Mouse (Mus musculus) bone marrow, adult 2 months (tissue): ENCODE data around the gene Tjp1. TPM values are rescaled to one million over a fixed set of nuclear protein-coding genes. Genes with fewer than 3 reads are reported as not detected.
A peak's percentile ranks its signal among the peaks of the same experiment; 100 is the strongest.

Experiments
- H3K27ac ChIP-seq: fragments of 200-500 bp; 2 replicates; pipeline ENCODE4 v1.5.1; 2012; ENCODE audit warnings: low read depth, mild to moderate bottlenecking, control low read depth, inconsistent platforms, low read length; ENCODE audit not compliant: control insufficient read depth, poor library complexity, insufficient read depth
- H3K4me1 ChIP-seq: fragments of 200-500 bp; 2 replicates; pipeline ENCODE4 v1.6.1; 2011; ENCODE audit warnings: low read length; ENCODE audit not compliant: control insufficient read depth, insufficient read depth
- H3K4me3 ChIP-seq: fragments of 200-500 bp; replicated peaks from 2 replicates; pipeline ENCODE3; 2011; ENCODE audit warnings: mild to moderate bottlenecking, low read depth, low read length, control low read depth; ENCODE audit not compliant: control insufficient read depth
- CTCF ChIP-seq: fragments of 200-500 bp; IDR thresholded peaks from 2 replicates; pipeline ENCODE4 v1.5.1; 2011; ENCODE audit warnings: low read length, control low read depth; ENCODE audit not compliant: control insufficient read depth, insufficient read depth
- POLR2A ChIP-seq: fragments of 200-500 bp; IDR thresholded peaks from 2 replicates; pipeline ENCODE4 v1.6.1; 2011; ENCODE audit warnings: low read depth, mild to moderate bottlenecking, control low read depth, low read length, borderline replicate concordance; ENCODE audit not compliant: control insufficient read depth
- WGBS: fragments of 180-500 bp; shearing (Covaris S2); methylation state at CpG from one replicate; pipeline ENCODE4 v1.1.7; 2018; 5-methylcytosine and 5-hydroxymethylcytosine counted together
- polyA plus RNA-seq: library from polyadenylated mRNA; stranded (reverse); fragments of >200 nt; gene quantifications from 2 replicates; pipeline ENCODE4 v1.2.4, GENCODE M21; 2011; ENCODE audit warnings: low replicate concordance; ENCODE audit not compliant: missing spikeins, insufficient read depth, insufficient read length

The Tjp1 gene
- polyA plus RNA-seq, 1 experiment: 16.9 TPM

DNA sequence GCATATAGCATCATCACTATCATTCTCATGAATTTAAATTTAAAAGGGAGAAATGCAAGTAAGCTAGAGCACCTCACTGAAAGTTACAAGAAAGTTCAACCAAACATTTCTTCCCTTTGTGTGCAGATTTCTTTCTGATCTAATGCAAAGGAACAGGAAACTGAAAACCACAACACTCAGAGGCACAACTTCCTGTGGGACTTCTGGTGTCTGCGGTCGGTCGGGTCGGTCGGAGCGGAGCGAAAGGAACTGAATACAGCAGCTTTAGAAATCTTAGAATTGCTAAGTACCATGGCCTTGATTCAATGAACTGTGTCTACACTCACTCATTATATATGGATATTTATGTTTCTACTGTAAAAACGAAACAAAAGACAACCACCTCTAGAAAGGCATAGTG, 154.2 kb downstream of the Tjp1 start:
- Histone ChIP-seq H3K4me3 (no peak overlapping the region), H3K27ac (no peak overlapping the region), H3K4me1 (no peaks in the 10 kb centered on the region; the same call in 1 of the 2 replicates)
- TF ChIP-seq CTCF: no peak
- no peak for TF ChIP-seq POLR2A
- WGBS: under 1% methylated on average over 8 of the region's 8 CpGs

DNA sequence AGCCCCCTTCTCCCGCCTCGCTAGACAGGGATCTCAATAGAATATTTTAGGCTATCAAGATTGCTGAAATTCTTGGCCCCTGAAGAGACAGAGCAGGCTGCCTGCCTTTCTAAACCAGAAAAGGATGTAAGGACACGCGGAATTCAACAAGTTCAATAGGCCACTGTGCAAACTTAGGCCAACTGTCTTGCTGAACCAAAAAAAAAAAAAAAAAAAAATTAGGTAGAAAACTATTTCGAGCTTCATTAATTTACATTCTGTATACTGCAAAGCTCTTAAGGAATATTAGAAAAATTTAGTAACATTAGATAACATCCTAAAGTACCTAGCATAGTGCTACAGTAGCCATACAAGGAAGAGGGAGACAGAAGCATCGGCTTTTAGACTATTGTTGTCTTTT, 155.8 kb downstream of the Tjp1 start:
- no peak overlapping the region for H3K27ac ChIP-seq

GRCm38 (mm10) chr7:65370787-65371616, 156.6 kb downstream of the Tjp1 start:
- WGBS: 2% methylated on average over 91 of the region's 92 CpGs
- peak overlapping the region; percentile 63; the same call in 1 of the 2 replicates for H3K27ac ChIP-seq
- TF ChIP-seq POLR2A (no peak), CTCF (no peak)

More for the DNA sequence above, 155.8 kb downstream of the Tjp1 start:
- TF ChIP-seq CTCF (no peak), POLR2A (no peak)
- Histone ChIP-seq H3K4me3 (no peak overlapping the region), H3K4me1 (no peaks in the 10 kb centered on the region; the same call in 1 of the 2 replicates)
- WGBS: 24% methylated on average over 6 of the region's 6 CpGs

DNA sequence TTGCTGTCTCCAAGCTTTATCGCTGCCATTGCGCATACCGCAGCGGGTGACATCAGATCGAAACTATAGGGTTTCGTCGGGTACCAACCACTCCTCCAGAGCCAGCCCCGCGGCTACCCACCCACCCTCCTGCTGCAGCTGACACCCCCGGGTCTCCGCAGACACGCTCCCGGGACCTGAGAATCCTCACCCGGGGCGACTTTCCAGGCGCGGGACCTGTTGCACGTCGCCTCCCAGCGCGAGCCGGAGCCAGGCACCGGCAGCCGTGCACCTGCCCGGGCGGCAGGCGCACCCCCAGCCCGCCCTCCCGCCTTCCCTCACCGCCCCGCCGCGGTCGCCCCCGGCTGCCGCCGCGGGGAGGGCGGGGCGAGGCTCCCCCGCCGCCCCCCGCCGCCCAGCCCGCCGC, 157.2 kb downstream of the Tjp1 start:
- TF ChIP-seq POLR2A (no peak), CTCF (no peak)
- Histone ChIP-seq H3K4me1 (no peaks in the 10 kb centered on the region; the same call in 1 of the 2 replicates), H3K27ac (no peak overlapping the region), H3K4me3 (peak overlapping the region; percentile 33)
- under 1% methylated on average over 40 of the region's 46 CpGs for WGBS

More at GRCm38 (mm10) chr7:65370787-65371616, 156.6 kb downstream of the Tjp1 start:
- Histone ChIP-seq H3K4me3 (peak overlapping the region; percentile 39), H3K4me1 (no peaks in the 10 kb centered on the region; the same call in 1 of the 2 replicates)

GRCm38 (mm10) chr7:65369101-65369500, 158.5 kb downstream of the Tjp1 start:
- H3K27ac ChIP-seq: no peak overlapping the region
- no peaks in the 10 kb centered on the region; the same call in 1 of the 2 replicates for H3K4me1 ChIP-seq
- 51% methylated on average over 5 of the region's 5 CpGs for WGBS
- TF ChIP-seq CTCF (no peak), POLR2A (no peak)
- no peak overlapping the region for H3K4me3 ChIP-seq

- Histone ChIP-seq H3K4me1 (no peaks in the 10 kb centered on the region; the same call in 1 of the 2 replicates), H3K27ac (no peak overlapping the region), H3K4me3 (no peak overlapping the region)
- WGBS: 64% methylated on average over 16 of the region's 16 CpGs
- TF ChIP-seq POLR2A (no peak), CTCF (no peak)
These were observed 160.0 kb downstream of the Tjp1 start for GRCm38 (mm10) chr7:65367386-65368245.

DNA sequence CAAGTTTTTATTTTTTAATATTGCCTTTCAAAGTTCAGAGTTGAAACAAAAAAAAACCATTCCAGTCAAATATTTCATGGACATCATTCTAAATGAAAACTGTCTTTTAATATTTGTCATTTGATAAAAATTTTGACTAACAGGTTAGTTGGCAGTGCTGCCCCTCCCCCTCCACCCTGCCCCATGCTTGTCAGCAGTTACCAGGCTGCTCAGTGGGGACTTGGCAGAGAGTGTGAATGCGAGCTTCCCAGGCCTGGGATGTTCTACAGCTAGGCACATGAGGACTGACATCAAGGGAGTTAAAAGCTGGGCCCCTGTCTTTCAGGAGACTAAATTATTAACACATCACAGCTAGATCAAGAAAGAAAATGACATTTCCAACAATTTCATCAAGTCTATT, 161.4 kb downstream of the Tjp1 start:
- 51% methylated on average over 1 of the region's 1 CpGs for WGBS
- TF ChIP-seq CTCF (no peak), POLR2A (no peak)
- Histone ChIP-seq H3K4me1 (no peaks in the 10 kb centered on the region; the same call in 1 of the 2 replicates), H3K27ac (no peak overlapping the region), H3K4me3 (no peak overlapping the region)

DNA sequence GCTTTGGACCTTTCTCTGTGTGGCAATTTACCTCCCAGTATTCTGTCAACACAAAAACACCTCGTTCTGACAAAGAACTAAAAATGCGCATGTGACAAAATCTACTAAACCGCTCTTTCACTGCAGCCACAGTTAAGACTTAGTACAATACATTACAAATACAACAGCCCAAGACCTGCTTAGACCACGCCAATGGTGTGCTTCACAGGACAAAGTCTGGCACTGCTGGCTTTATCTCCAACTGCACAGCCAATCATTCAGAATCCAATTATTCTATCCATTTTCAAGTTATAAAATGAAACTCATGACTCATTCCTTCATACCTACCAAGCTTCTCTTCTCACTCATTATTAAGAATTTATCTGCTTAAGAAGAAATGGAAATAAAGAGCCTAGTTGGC, 162.0 kb downstream of the Tjp1 start:
- 81% methylated on average over 4 of the region's 4 CpGs for WGBS
- TF ChIP-seq CTCF (no peak), POLR2A (no peak)
- no peak overlapping the region for H3K4me3 ChIP-seq
- no peak overlapping the region for H3K27ac ChIP-seq
- H3K4me1 ChIP-seq: no peaks in the 10 kb centered on the region; the same call in 1 of the 2 replicates

DNA sequence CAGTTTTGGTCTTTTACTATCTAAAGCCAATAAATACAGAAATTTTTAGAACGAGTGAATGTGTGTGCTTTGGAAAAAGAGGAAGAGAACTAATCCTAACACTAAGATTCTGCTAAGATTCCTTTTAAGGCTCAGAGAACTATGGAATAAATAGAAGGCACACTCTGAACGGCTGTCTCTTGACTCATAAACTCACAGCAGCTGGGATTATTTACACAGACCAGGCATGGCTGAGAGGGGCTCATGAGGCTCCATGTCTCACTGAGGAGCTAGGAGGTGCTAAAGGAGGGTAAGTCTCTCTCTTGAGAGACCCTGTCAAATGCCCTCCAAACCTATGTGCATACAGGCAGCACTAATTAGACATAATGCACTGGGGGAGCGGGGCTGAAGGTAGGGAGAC, 167.3 kb downstream of the Tjp1 start:
- H3K4me1 ChIP-seq: no peaks in the 10 kb centered on the region
- TF ChIP-seq CTCF: no peak
- no peak for TF ChIP-seq POLR2A
- no peak overlapping the region for H3K4me3 ChIP-seq
- WGBS: 52% methylated on average over 3 of the region's 3 CpGs
- H3K27ac ChIP-seq: no peak overlapping the region
